Comparison of ENCODE assay signal across 14 mouse cellular contexts in the genomic region with DNA sequence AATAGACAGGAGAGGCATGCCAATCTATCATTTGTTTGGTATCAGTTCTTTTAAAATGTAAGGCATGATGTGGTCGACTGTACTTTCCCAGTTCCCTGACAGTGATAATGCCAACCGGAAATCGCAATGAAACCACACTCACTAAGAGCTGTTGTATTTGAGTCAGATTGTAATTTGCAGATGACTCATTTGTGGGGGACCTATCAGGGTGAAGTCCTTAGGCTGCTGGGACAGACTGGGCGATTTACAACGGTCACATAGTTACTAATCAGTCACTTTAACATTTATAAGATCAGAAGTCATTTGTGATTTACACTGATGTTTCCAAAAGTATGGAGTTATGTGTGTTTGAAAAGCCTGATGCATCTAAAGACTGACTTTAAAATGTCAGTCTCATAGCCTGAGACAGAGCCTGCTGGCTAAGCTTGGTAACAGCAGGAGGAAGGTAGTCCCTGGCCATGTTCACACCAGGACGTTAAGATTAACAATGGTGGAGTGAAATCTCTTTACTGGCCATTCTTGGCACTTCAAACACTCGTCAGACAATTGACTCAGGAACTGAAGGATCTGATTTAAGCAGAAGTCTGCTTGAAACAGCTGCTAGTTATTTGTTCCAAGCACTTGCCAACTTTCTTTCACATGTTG.
DNase-seq lines count a peak whose midpoint lies in the region; ATAC-seq and TF ChIP-seq lines count a peak whose summit lies in the region.
"Had no signal": no experiment of that assay in that cellular context is flagged by ENCODE, and none has a peak within 500 bp of the region (broad histone marks: within the 10 kb centered on the region; RNA-seq: fewer than 3 reads in every experiment).

No protein-coding gene starts in this region.

- H3K9me3 ChIP-seq in limb, embryonic 13.5 days, result no peaks in the 10 kb centered on the region
- no peaks in the 10 kb centered on the region for H3K9me3 ChIP-seq in limb, embryonic 10.5 days (replicated peaks)
- H3K9me3 ChIP-seq in limb, embryonic 14.5 days (ENCODE audit: control insufficient read depth, low read length), result no peaks in the 10 kb centered on the region
- H3K9me3 ChIP-seq: forebrain, embryonic 15.5 days; heart, embryonic 13.5 days; liver, embryonic 13.5 days had no signal

- peaks cover 5% of the 10 kb centered on the region; the same call in 1 of the 2 replicates for H3K27me3 ChIP-seq in limb, embryonic 13.5 days
- no peaks in the 10 kb centered on the region for H3K27me3 ChIP-seq in limb, embryonic 10.5 days (ENCODE audit: low read depth, poor library complexity, severe bottlenecking)
- no peaks in the 10 kb centered on the region for H3K27me3 ChIP-seq in limb, embryonic 14.5 days (ENCODE audit: control insufficient read depth, insufficient read depth, low read length)
- H3K27me3 ChIP-seq: forebrain, embryonic 15.5 days; heart, embryonic 13.5 days; liver, embryonic 13.5 days had no signal

- 42% methylated on average over 7 of the region's 7 CpGs for WGBS in limb, embryonic 13.5 days
- 45% methylated on average over 7 of the region's 7 CpGs for WGBS in limb, embryonic 10.5 days
- WGBS in limb, embryonic 14.5 days, result 39% methylated on average over 7 of the region's 7 CpGs

- H3K4me2 ChIP-seq in limb, embryonic 13.5 days (replicated peaks), result no peak overlapping the region
- no peak overlapping the region for H3K4me2 ChIP-seq in limb, embryonic 14.5 days (replicated peaks; ENCODE audit: low read depth, low read length, severe bottlenecking)
- H3K4me2 ChIP-seq: forebrain, embryonic 15.5 days; heart, embryonic 13.5 days; liver, embryonic 13.5 days had no signal

- H3K9ac ChIP-seq in limb, embryonic 13.5 days, result no peak overlapping the region
- no peak overlapping the region for H3K9ac ChIP-seq in limb, embryonic 14.5 days (ENCODE audit: low read depth, low read length, severe bottlenecking)
- H3K9ac ChIP-seq: forebrain, embryonic 15.5 days; heart, embryonic 13.5 days; liver, embryonic 13.5 days had no signal

- no peak overlapping the region for H3K27ac ChIP-seq in limb, embryonic 13.5 days
- H3K27ac ChIP-seq in limb, embryonic 10.5 days, result no peak overlapping the region
- no peak overlapping the region for H3K27ac ChIP-seq in limb, embryonic 14.5 days (replicated peaks; ENCODE audit: low read depth, low read length)
- H3K27ac ChIP-seq: forebrain, embryonic 15.5 days; heart, embryonic 13.5 days; liver, embryonic 13.5 days had no signal

- DNase-seq in embryo, embryonic 10.5 days (ENCODE audit: low spot score), result peak; percentile 17
- no peak for DNase-seq in embryo, embryonic 11 days
- DNase-seq in limb, embryonic 10.5 days (ENCODE audit: low spot score), result no peak
- peak; percentile 25 for DNase-seq in brain, embryonic 14.5 days (ENCODE audit: low read depth)
- DNase-seq in limb, embryonic 14.5 days (ENCODE audit: low spot score), result peak; percentile 32
- no peak for DNase-seq in frontal cortex, postnatal 25 days (ENCODE audit: low spot score in 2 of 2)
- DNase-seq in thymus, postnatal 0 days (ENCODE audit: low spot score), result no peak
- DNase-seq: cerebellum, postnatal 14 days; kidney, adult 2 months; liver, embryonic 13.5 days; thymus, postnatal 4 days had no signal

- H3K4me3 ChIP-seq in limb, embryonic 13.5 days, result no peak overlapping the region
- no peak overlapping the region for H3K4me3 ChIP-seq in limb, embryonic 10.5 days
- H3K4me3 ChIP-seq in limb, embryonic 14.5 days (replicated peaks; ENCODE audit: low read length), result no peak overlapping the region
- H3K4me3 ChIP-seq: forebrain, embryonic 15.5 days; heart, embryonic 13.5 days; liver, embryonic 13.5 days had no signal

- H3K36me3 ChIP-seq in limb, embryonic 13.5 days, result no peaks in the 10 kb centered on the region
- no peaks in the 10 kb centered on the region for H3K36me3 ChIP-seq in limb, embryonic 10.5 days
- H3K36me3 ChIP-seq in limb, embryonic 14.5 days (ENCODE audit: control insufficient read depth, insufficient read depth, low read length), result no peaks in the 10 kb centered on the region
- H3K36me3 ChIP-seq: forebrain, embryonic 15.5 days; liver, embryonic 13.5 days had no signal

- 0 out of 2 replicates have a peak, but pooled peaks have one; percentile 40 for ATAC-seq in limb, embryonic 13.5 days (ENCODE audit: low FRiP score, low read depth)
- ATAC-seq in limb, embryonic 14.5 days (ENCODE audit: low FRiP score, low read depth), result no peak
- ATAC-seq: forebrain, embryonic 15.5 days had no signal

- TF ChIP-seq POLR2A in brain, embryonic 14.5 days (IDR thresholded peaks at IDR 0.05; ENCODE audit: borderline replicate concordance, extremely low read depth, insufficient read depth, insufficient read length, poor library complexity, severe bottlenecking), result no peak
- no peak for TF ChIP-seq POLR2A in limb, embryonic 14.5 days (IDR thresholded peaks at IDR 0.05; ENCODE audit: borderline replicate concordance, extremely low read depth, insufficient read depth, insufficient read length)

- TF ChIP-seq CTCF in brain, embryonic 14.5 days (IDR thresholded peaks at IDR 0.05; ENCODE audit: borderline replicate concordance, extremely low read depth, insufficient read depth, insufficient read length), result no peak

- peaks cover 16% of the 10 kb centered on the region for H3K4me1 ChIP-seq in limb, embryonic 13.5 days
- H3K4me1 ChIP-seq in limb, embryonic 10.5 days, result peaks cover 18% of the 10 kb centered on the region
- H3K4me1 ChIP-seq in limb, embryonic 14.5 days (ENCODE audit: control insufficient read depth, insufficient read depth, low read length), result 0 out of 2 replicates have a peak, but pooled peaks cover 2% of the 10 kb centered on the region
- H3K4me1 ChIP-seq: forebrain, embryonic 15.5 days; liver, embryonic 13.5 days had no signal

Comparison
In these comparisons a context has a peak if more than half of its experiments do, and no peak if none do; other contexts are left out.
1. DNase-seq: peak in embryo, embryonic 10.5 days (single experiment), brain, embryonic 14.5 days (single experiment) and limb, embryonic 14.5 days (single experiment); none in embryo, embryonic 11 days (single experiment), limb, embryonic 10.5 days (single experiment), frontal cortex, postnatal 25 days (0 of 2) and thymus, postnatal 0 days (single experiment).